Mouse (Mus musculus) lung, adult 2 months (tissue): ENCODE data around the gene Ing5.
"Not testable (repeated sequence)": the region's sequence is repeated elsewhere in the genome, so short reads cannot be mapped to it uniquely, and the experiment has no call there.

Experiments
- CTCF ChIP-seq: fragments of 200-500 bp; IDR thresholded peaks from 2 replicates; pipeline ENCODE4 v1.5.1; 2011; ENCODE audit warnings: mild to moderate bottlenecking, low read length, control low read depth; ENCODE audit not compliant: insufficient read depth
- POLR2A ChIP-seq: fragments of 200-500 bp; IDR thresholded peaks from 2 replicates; pipeline ENCODE4 v1.6.1; 2011; ENCODE audit warnings: low read depth, mild to moderate bottlenecking, control low read depth, low read length, borderline replicate concordance; ENCODE audit errors: extremely low read depth

DNA sequence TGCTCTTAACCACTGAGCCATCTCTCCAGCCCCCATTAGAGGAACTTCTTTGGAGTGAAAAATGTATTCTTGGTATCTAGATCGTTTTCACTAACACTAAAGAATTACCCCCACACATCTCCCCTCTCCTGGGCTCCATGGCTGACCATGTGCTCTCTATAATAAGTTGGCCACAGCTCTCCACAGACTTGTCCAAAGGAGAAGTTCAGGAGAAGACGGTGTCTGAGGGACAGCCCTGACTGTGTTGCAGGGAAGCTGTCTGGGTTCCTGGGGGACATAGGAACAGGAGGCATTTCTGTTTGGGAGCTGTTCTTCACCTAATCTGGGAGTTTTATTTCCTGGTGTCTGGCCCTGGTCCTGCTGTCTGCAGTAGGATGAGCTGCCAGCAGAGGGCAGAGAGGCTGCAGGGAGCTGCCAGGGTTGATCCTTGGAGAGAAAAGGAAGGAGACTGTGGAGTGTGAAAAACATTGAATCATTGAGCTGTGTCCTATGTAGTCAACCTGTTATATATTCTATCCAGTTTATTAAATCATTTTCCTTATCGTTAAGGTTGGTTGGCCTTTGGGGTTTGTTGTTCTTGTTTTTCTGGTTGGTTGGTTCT lies 42.1 kb downstream of the Ing5 start:
- not testable (repeated sequence) for TF ChIP-seq CTCF, POLR2A
